Mouse (Mus musculus) lung, adult 18-20 months (tissue): ENCODE data around the gene Spem1.

ENCODE experiments used
- DNase-seq, 2 experiments: peaks; one replicate each; pipeline ENCODE4 v3.0.0; 2022; ENCODE audit warnings: mixed read lengths in 2 of 2

The Spem1 gene

GRCm38 (mm10) chr11:69836703-69837576 is 15.0 kb upstream of the Spem1 start:
- peak; percentile 29 to 44 for DNase-seq

- no peak for DNase-seq
Measured at GRCm38 (mm10) chr11:69835966-69836335, 14.0 kb upstream of the Spem1 start.

GRCm38 (mm10) chr11:69835326-69835965 is 13.5 kb upstream of the Spem1 start:
- DNase-seq, result no peak

- DNase-seq, result peak; percentile 27 to 47
Measured at GRCm38 (mm10) chr11:69834001-69834549, 12.1 kb upstream of the Spem1 start.

GRCm38 (mm10) chr11:69833554-69833953 is 11.6 kb upstream of the Spem1 start:
- no peak for DNase-seq

- no peak for DNase-seq
Measured at GRCm38 (mm10) chr11:69828832-69829231, 6.9 kb upstream of the Spem1 start.

- no peak for DNase-seq
Measured at GRCm38 (mm10) chr11:69823456-69823855, 1.5 kb upstream of the Spem1 start.

- DNase-seq, result no peak
Measured at GRCm38 (mm10) chr11:69818871-69819270, 3.1 kb downstream of the Spem1 start.

GRCm38 (mm10) chr11:69818365-69818764 is 3.6 kb downstream of the Spem1 start, which contains the start of gene Spem2:
Gene Spem2 (minus strand): TSS chr11:69818465.
- no peak for DNase-seq

GRCm38 (mm10) chr11:69816520-69816919 is 5.5 kb downstream of the Spem1 start:
- no peak for DNase-seq

- DNase-seq, result no peak
Measured at GRCm38 (mm10) chr11:69815155-69815554, 6.8 kb downstream of the Spem1 start, which contains the start of gene Gm39566. Gene Gm39566 (minus strand): TSS chr11:69815298.

- no peak for DNase-seq
Measured at GRCm38 (mm10) chr11:69810280-69810679, 11.7 kb downstream of the Spem1 start.

GRCm38 (mm10) chr11:69807641-69808040 is 14.3 kb downstream of the Spem1 start:
- DNase-seq, result no peak

GRCm38 (mm10) chr11:69806378-69806777 is 15.6 kb downstream of the Spem1 start:
- no peak for DNase-seq

GRCm38 (mm10) chr11:69804972-69805909 is 16.7 kb downstream of the Spem1 start, which contains the start of gene Tmem102:
Gene Tmem102 (minus strand): TSS chr11:69805624.
- DNase-seq, result peak; percentile 85 to 90

GRCm38 (mm10) chr11:69804652-69804940 is 17.4 kb downstream of the Spem1 start:
- DNase-seq, result peak; percentile 46 to 55

GRCm38 (mm10) chr11:69803786-69804651 is 18.0 kb downstream of the Spem1 start:
- DNase-seq, result peak; percentile 79 to 83

GRCm38 (mm10) chr11:69803328-69803727 is 18.7 kb downstream of the Spem1 start:
- DNase-seq, result no peak

GRCm38 (mm10) chr11:69802648-69803105 is 19.3 kb downstream of the Spem1 start:
- DNase-seq, result peak; percentile 90 to 93

GRCm38 (mm10) chr11:69801379-69801977 is 20.5 kb downstream of the Spem1 start, which contains the start of gene Fgf11:
Gene Fgf11 (minus strand): TSS chr11:69801857.
- DNase-seq, result no peak
